23 mouse cellular contexts compared by ENCODE assay signal in genomic region chr5:26281717-26282116, GRCm38 (mm10). TPM values are rescaled to one million over a fixed set of nuclear protein-coding genes. Genes with fewer than 3 reads are reported as not detected.
DNase-seq lines count a peak whose midpoint lies in the region; ATAC-seq and TF ChIP-seq lines count a peak whose summit lies in the region.
"Had no signal": no experiment of that assay in that cellular context is flagged by ENCODE, and none has a peak within 500 bp of the region (broad histone marks: within the 10 kb centered on the region; RNA-seq: fewer than 3 reads in every experiment).

No protein-coding gene starts in this region.

- 0 out of 2 replicates have a peak, but pooled peaks have one; percentile 32 for ATAC-seq in hindbrain, embryonic 13.5 days (ENCODE audit: low FRiP score)
- ATAC-seq in hindbrain, postnatal 0 days, result no peak
- ATAC-seq in midbrain, embryonic 13.5 days, result peak; percentile 48; the same call in 1 of the 2 replicates
- no peak for ATAC-seq in midbrain, embryonic 11.5 days (ENCODE audit: low FRiP score)
- ATAC-seq: lung, postnatal 0 days had no signal

- H3K27me3 ChIP-seq in hindbrain, embryonic 13.5 days, result no peaks in the 10 kb centered on the region
- no peaks in the 10 kb centered on the region for H3K27me3 ChIP-seq in hindbrain, postnatal 0 days (ENCODE audit: insufficient read depth, low read length)
- H3K27me3 ChIP-seq in midbrain, embryonic 13.5 days, result no peaks in the 10 kb centered on the region
- no peaks in the 10 kb centered on the region for H3K27me3 ChIP-seq in midbrain, embryonic 11.5 days (ENCODE audit: control insufficient read depth, insufficient read depth, low read length)
- H3K27me3 ChIP-seq: limb, embryonic 15.5 days; liver, embryonic 13.5 days; Patski had no signal

- H3K36me3 ChIP-seq in hindbrain, embryonic 13.5 days, result no peaks in the 10 kb centered on the region
- no peaks in the 10 kb centered on the region for H3K36me3 ChIP-seq in hindbrain, postnatal 0 days (ENCODE audit: insufficient read depth, low read length)
- H3K36me3 ChIP-seq in midbrain, embryonic 13.5 days, result no peaks in the 10 kb centered on the region
- H3K36me3 ChIP-seq in midbrain, embryonic 11.5 days (ENCODE audit: control insufficient read depth, insufficient read depth, low read length), result no peaks in the 10 kb centered on the region
- H3K36me3 ChIP-seq: limb, embryonic 10.5 days; limb, embryonic 15.5 days; liver, embryonic 13.5 days had no signal

- no peak for TF ChIP-seq CTCF in hindbrain, postnatal 0 days (IDR thresholded peaks at IDR 0.05; ENCODE audit: low read depth)

- no peak overlapping the region for H3K4me3 ChIP-seq in hindbrain, embryonic 13.5 days
- no peak overlapping the region for H3K4me3 ChIP-seq in hindbrain, postnatal 0 days (ENCODE audit: low read length)
- H3K4me3 ChIP-seq in midbrain, embryonic 13.5 days (replicated peaks), result no peak overlapping the region
- no peak overlapping the region for H3K4me3 ChIP-seq in midbrain, embryonic 11.5 days (ENCODE audit: low read depth, low read length)
- H3K4me3 ChIP-seq: limb, embryonic 10.5 days; limb, embryonic 15.5 days; liver, embryonic 13.5 days had no signal

- H3K4me1 ChIP-seq in hindbrain, embryonic 13.5 days (replicated peaks), result no peaks in the 10 kb centered on the region
- no peaks in the 10 kb centered on the region for H3K4me1 ChIP-seq in hindbrain, postnatal 0 days (ENCODE audit: insufficient read depth, low read length)
- H3K4me1 ChIP-seq in midbrain, embryonic 13.5 days (replicated peaks), result no peaks in the 10 kb centered on the region
- H3K4me1 ChIP-seq in midbrain, embryonic 11.5 days (ENCODE audit: control insufficient read depth, insufficient read depth, low read length), result no peaks in the 10 kb centered on the region
- H3K4me1 ChIP-seq: limb, embryonic 10.5 days; limb, embryonic 15.5 days had no signal

- 0 out of 2 replicates have a peak, but pooled peaks cover 6% of the 10 kb centered on the region for H3K9me3 ChIP-seq in hindbrain, embryonic 13.5 days
- no peaks in the 10 kb centered on the region for H3K9me3 ChIP-seq in hindbrain, postnatal 0 days (ENCODE audit: low read length)
- H3K9me3 ChIP-seq in midbrain, embryonic 13.5 days, result no peaks in the 10 kb centered on the region
- no peaks in the 10 kb centered on the region; the same call in 1 of the 2 replicates for H3K9me3 ChIP-seq in midbrain, embryonic 11.5 days (ENCODE audit: control insufficient read depth, low read length)
- H3K9me3 ChIP-seq: limb, embryonic 10.5 days; limb, embryonic 15.5 days; liver, embryonic 13.5 days had no signal

- no peak overlapping the region for H3K4me2 ChIP-seq in hindbrain, embryonic 13.5 days
- no peak overlapping the region for H3K4me2 ChIP-seq in hindbrain, postnatal 0 days (ENCODE audit: low read depth, low read length)
- H3K4me2 ChIP-seq in midbrain, embryonic 13.5 days (replicated peaks), result no peak overlapping the region
- no peak overlapping the region for H3K4me2 ChIP-seq in midbrain, embryonic 11.5 days
- H3K4me2 ChIP-seq: hindbrain, embryonic 14.5 days; limb, embryonic 15.5 days; liver, embryonic 13.5 days had no signal

- WGBS in hindbrain, embryonic 13.5 days, result 95% methylated on average over 1 of the region's 1 CpGs
- WGBS in hindbrain, postnatal 0 days, result 96% methylated on average over 1 of the region's 1 CpGs
- 88% methylated on average over 1 of the region's 1 CpGs for WGBS in midbrain, embryonic 13.5 days
- 86% methylated on average over 1 of the region's 1 CpGs for WGBS in midbrain, embryonic 11.5 days

- H3K27ac ChIP-seq in hindbrain, embryonic 13.5 days, result no peak overlapping the region
- no peak overlapping the region for H3K27ac ChIP-seq in hindbrain, postnatal 0 days
- H3K27ac ChIP-seq in midbrain, embryonic 13.5 days, result no peak overlapping the region
- H3K27ac ChIP-seq in midbrain, embryonic 11.5 days (ENCODE audit: low read depth, low read length), result no peak overlapping the region
- H3K27ac ChIP-seq: hindbrain, embryonic 14.5 days; kidney, postnatal 0 days; limb, embryonic 10.5 days; limb, embryonic 15.5 days; liver, embryonic 13.5 days had no signal

- no peak overlapping the region for H3K9ac ChIP-seq in hindbrain, embryonic 13.5 days
- H3K9ac ChIP-seq in hindbrain, postnatal 0 days (replicated peaks; ENCODE audit: low read length), result no peak overlapping the region
- H3K9ac ChIP-seq in midbrain, embryonic 13.5 days (replicated peaks), result no peak overlapping the region
- H3K9ac ChIP-seq in midbrain, embryonic 11.5 days (ENCODE audit: low read length), result no peak overlapping the region
- H3K9ac ChIP-seq: hindbrain, embryonic 14.5 days; limb, embryonic 15.5 days; liver, embryonic 13.5 days had no signal

- peak; percentile 11 for DNase-seq in cerebellum, adult 9-11 months
- no peak for DNase-seq in cerebellum, adult 9-10 months
- DNase-seq in hindbrain, postnatal 0 days (ENCODE audit: low spot score), result no peak
- DNase-seq in midbrain, embryonic 11.5 days (ENCODE audit: low spot score, missing footprints), result no peak
- DNase-seq: spleen, adult 18-20 months; thymus, adult 2 months; thymus, postnatal 36 days had no signal

RNA-seq across cellular contexts. Expression of gene Gm7361, which starts 24.2 kb away (rescaled TPM):
- 0.09 and 0.10 TPM in 2 replicates for polyA plus RNA-seq in hindbrain, embryonic 13.5 days (2015; fragmentation: Nextera tagmentation; extraction: Ambion mirVana)
- total RNA-seq in hindbrain, postnatal 0 days (2014; rRNA removed), result 0.40 and 1.2 TPM in 2 replicates
- 0.24 and 0.34 TPM in 2 replicates for polyA plus RNA-seq in hindbrain, postnatal 0 days (2015; fragmentation: Nextera tagmentation; extraction: Ambion mirVana)
- 0.31 TPM in 1 of 2 replicates, not detected in the other for polyA plus RNA-seq in midbrain, embryonic 13.5 days (2015; fragmentation: Nextera tagmentation; extraction: Ambion mirVana)
- polyA plus RNA-seq in midbrain, embryonic 11.5 days (2014; fragmentation: Nextera tagmentation; extraction: Ambion mirVana), result 0.10 TPM in 1 of 2 replicates, not detected in the other
- total RNA-seq: gastrocnemius, postnatal 14 days; granulocyte monocyte progenitor cell, adult 5-6 weeks; heart, postnatal 14 days; MEL had no signal
- polyA plus RNA-seq: embryonic facial prominence, embryonic 11.5 days; heart, embryonic 14.5 days; kidney, postnatal 0 days; limb, embryonic 10.5 days; limb, embryonic 15.5 days; liver, embryonic 13.5 days; lung, postnatal 0 days; neural tube, embryonic 11.5 days had no signal

Comparison
In these comparisons a context has a peak if more than half of its experiments do, and no peak if none do; other contexts are left out.
1. ATAC-seq: peak in hindbrain, embryonic 13.5 days (single experiment) and midbrain, embryonic 13.5 days (single experiment); none in hindbrain, postnatal 0 days (single experiment) and midbrain, embryonic 11.5 days (single experiment).